Mouse (Mus musculus): Measurements from ENCODE around the gene Inppl1.
A peak's percentile ranks its signal among the peaks of the same experiment; 100 is the strongest.

Gene Inppl1

GRCm38 (mm10) chr7:101844186-101844585, 6.2 kb upstream of the Inppl1 start:
- no peak for DNase-seq (ENCODE audit: low spot score)

DNA sequence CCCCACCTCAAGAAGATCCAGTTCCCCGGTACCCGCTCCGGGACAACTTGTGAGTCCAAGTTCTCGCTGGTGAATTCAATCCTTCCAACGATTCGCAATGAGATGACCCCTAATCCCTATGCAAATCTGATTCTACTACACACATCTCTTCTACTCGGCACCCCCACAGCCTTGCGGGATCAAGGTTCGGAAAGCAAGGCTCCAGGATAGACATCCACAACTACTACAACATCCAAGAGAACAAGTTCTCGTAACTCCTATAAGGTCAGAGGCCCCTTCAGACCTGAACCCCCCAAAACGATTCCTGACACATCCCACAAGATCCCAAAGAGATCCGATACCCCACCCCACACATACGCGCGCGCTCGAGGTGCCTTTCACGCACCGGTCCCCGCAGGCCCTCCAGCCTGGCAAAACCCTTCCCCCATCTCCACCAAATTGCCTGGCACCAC, 849 bp downstream of the Inppl1 start:
- no peak for DNase-seq (ENCODE audit: low spot score)

DNA sequence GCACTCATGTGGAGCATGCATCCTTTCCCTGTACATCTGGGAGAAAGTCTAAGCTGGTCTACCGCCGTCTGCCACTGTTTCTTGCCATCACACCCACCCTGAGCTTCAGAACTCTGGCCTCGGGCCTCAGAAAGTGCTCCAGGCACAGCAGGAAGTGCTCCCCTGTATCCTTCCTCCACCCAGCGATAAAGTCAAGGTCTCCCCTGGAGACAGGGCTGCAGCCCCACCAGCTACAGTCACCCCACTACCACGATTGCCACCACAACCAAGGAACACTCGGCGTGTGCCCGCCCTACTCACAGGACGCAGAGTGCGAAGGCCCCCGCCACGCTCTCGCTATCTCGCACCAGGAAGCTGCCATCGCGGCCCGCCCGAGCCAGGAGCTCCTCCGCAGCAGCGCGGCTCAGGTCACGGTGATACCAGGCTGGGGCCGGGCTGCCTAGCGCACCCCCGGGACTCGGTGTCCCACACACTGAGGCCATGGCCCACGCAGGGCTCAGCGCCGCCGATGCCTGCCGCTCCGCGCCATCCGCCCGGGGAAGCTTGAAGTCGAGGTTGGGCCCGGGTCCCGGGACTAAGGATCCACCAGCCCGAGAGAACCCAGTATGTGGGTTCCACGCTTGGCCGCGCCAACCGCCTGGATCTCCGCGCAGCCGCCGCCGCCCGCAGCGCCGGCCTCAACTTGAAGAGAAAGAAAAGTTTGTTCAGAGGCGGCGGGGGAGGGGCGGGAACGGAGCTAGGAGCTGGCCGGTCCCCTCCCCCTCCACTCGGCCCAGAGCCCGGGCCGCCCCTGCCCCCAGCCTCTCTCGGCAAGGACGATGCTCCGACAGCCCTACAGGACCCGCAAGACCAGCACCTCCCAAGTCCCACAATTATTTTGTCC, 1.5 kb downstream of the Inppl1 start:
- peak; percentile 50 for DNase-seq (ENCODE audit: low spot score)

DNA sequence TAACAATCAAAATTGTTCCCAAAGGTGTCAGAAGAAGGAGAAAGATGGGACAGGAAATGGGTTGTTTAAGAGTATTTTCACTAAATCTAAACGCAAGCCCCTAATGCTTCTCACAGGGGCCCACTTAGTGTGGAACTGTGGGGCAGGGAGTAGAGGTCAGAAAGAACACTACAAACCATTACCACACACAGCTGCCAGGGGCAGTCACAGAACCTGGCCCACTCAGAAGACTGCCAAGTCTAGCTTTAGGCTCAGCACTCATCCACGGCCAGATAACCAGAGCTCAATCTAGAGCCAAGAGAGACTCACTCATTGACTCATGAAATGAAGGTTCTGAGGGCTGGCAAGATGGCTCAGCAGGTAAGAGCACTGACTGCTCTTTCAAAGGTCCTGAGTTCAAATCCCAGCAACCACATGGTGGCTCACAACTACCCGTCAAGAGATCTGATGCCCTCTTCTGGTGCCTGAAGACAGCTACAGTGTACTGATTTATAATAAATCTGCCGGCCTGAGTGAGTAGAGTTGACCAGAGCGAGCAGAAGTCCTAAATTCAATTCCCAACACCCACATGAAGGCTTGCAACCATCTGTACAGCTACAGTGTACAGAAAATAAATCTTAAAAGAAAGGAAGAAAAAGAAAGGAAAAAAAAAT, 2.4 kb downstream of the Inppl1 start:
- DNase-seq (ENCODE audit: low spot score): no peak

GRCm38 (mm10) chr7:101834903-101835302, 3.1 kb downstream of the Inppl1 start:
- DNase-seq (ENCODE audit: low spot score): no peak

DNA sequence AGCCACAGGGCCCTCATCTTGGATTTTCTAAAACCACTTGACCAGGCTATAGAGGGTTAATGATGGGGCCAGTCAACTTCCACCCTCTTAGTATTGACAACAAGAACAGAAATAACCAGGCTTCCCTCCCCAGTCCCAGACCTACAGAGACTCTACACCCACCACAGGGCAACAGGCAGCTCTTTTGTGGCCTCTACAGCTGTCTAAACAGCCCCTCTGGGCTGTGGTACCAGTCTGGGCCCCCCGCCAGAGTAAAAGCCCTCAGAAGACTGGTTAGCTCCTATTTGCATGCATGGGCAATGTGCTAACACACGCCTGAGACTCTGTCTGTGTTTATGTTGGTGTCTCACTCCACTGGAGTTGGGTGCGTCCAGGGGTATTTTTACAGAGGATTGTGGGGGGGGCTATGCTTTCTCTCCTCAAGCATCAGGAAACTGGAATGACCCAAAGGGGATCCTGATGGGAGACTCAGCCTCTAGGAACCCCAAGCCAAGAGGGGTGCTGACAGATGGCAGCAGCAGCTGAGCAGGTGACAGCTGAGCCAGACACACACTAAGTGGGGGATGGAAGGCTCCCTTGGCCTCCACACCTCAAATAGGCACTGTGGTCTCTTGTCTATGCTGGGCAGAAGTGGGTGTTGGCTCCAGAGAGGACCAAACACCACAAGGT, 4.0 kb downstream of the Inppl1 start:
- no peak for DNase-seq (ENCODE audit: low spot score)

DNA sequence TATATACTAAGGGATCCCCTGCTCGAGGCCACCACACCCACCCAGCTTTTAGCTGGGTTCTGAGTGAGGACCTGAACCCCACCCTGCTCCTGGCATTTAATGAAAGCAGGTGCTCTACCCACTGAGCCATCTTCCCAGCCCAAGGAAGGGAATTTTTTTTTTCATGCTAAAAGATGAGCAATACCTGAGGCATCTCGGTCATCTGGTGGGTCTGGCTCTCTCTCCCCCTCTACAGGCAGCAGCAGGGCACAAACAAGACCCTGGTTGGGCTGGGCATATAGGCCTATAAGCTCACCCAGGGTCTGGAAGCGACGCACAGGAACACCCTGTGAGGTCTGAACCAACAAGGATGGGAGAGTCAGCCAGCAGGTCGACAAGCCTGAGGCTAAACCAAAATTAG, 4.7 kb downstream of the Inppl1 start:
- DNase-seq (ENCODE audit: low spot score): no peak

DNA sequence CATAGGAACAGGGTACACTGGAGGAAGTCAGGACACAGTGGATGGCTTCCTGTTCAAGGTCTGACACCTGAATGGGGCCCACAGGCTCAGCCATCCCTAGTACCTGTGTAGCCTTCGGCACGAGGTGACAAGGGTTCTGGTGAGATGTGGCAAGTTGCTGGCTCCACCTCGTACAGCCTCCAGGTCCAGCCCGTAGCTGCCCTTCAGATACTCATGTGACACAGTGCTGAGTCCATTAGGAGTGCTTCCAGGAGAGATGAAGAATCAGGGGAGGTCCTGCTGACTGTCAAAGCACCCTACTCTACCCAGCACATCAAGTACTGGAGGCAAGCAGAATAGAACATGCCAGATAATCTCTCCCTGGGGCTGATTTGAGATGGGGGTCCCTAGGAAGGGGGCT, 5.7 kb downstream of the Inppl1 start:
- DNase-seq (ENCODE audit: low spot score): no peak

DNA sequence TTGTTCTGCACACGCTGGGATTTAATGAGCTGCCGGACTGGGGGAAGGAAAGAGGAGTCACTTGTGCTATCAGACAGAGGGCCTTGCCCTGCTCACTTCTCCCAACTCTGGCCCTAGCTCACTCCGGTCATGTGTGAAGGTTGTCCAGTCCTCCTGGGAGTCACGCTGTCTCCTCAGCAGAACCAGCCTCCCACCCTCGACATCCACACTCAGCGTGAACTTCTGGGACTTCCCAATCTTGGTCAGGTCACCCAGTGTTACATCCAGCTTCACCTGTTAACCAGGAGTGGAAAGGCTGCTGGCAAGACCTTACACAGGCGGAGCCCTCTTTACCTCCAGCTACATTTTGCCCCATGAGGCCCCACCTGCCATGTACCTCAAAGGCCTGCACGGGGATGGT, 6.6 kb downstream of the Inppl1 start:
- no peak for DNase-seq (ENCODE audit: low spot score)

GRCm38 (mm10) chr7:101830373-101830772, 7.7 kb downstream of the Inppl1 start:
- DNase-seq (ENCODE audit: low spot score): no peak

DNA sequence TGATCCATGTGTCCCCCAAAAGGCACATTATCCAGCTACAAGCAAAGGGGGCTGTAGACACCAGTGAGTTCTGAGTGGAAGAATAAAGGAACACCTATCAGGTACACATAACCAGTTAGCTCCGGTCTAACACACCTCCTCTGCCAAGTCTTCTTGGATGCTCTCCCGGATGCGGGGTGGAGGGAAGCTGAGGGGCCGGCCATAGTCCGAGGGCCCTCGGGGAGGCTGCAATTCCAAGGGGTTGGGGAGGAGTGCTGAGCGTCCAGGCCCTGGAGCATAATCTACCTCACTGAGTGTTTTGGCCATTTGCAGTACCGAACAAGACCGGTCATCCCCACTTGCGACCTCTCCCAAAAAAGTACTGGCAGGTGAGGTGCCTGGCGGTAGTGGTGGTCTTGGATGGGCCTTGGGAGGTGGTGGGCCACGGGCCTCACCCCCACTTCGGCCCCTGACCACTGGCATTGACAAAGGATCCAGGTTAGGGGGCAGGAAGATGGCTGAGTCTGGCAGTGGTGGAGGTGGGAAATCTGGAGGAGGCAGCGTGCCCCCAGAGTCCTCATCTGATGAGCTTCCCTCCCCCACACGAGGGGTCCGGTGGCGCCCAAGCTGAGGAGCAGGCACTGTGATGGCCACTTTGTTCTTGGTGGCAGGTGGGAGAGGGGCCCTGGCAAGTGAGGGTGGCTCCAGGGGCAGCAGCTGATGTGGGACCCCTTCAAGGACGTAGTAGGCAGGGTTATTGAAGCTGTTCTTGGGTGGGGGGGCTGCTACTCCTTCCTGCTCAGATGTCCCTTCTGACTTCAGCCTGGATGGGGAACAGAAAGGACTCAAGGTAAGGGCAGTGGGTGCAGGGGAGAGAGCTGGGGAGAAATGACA, 14.0 kb downstream of the Inppl1 start:
- DNase-seq (ENCODE audit: low spot score): no peak

DNA sequence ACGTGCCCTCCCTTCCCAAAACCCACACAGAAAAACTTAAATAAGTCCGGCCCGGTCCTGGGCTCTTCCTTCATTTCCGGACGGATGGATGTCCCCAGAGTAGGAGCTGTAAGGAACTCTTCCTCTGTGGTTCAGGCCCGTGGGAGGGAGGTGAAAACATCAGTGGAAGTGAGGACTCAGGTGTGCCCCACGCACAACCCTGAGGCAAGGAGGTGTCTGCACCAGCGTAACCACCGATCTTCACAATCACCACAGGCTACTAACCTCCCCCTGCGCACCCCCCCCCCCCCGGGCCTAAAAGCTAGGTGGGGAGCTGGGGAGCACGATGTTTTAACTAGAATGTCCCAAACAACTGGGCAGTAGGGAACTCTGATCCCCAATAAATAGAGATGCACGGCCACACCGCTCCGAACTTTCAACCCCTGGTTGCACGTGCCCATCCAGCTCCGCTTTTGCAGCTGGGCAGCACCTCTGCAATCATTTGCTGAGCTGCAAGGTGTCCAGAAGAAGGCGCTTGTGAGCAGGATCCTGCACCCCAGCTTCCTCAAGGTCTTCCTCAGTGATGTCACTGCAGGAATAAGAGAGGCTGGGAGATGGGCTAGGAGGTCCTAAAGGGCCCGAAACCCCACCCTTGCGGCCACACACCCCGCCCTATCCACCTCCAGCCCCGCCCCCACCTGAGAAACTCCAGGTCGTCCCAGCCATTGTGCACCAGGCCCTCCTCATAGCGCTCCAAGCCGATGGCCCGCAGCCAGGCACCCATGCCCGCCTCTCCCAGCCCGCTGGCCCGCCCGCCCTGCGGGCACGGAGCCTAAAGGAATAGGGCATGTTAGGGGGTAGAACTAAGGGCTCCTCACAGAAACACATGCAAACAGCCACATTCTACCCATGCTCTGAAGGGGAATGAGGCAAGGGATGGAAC, 14.9 kb downstream of the Inppl1 start:
- DNase-seq (ENCODE audit: low spot score): no peak

DNA sequence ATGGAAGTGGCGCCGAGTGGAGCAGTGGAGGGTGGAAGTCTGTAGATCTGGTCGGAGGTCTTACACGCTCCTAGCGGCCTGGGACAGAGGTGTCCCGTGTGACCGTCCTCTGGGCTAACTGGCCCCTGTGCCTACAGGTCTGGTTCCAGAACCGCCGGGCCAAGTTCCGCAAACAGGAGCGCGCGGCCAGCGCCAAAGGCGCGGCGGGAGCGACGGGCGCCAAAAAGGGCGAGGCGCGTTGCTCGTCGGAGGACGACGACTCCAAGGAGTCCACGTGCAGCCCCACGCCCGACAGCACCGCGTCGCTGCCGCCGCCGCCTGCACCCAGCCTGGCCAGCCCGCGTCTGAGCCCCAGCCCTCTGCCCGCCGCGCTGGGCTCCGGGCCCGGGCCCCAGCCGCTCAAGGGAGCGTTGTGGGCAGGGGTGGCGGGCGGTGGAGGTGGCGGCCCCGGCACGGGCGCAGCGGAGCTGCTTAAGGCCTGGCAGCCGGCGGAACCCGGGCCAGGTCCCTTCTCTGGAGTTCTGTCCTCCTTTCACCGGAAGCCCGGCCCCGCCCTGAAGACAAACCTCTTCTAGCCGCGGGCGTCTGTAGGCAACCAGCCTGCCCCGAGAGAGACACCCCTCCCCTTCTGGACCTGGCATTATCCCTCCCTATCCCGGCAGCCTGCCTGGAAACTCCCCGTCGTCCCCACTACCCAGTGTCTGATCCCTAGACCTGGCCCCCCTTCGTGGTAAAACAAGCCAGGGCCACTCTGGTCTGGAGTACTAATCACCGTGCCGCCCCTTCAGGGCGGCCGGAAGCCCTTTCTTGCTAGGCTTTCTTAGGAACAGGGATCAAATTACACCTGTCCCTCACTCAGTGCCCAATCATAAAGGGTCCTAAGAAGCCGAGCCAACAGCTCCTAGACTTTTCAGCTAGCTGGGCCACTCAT, 16.2 kb downstream of the Inppl1 start:
- DNase-seq (ENCODE audit: low spot score): peak; percentile 64

GRCm38 (mm10) chr7:101820295-101821030, 17.6 kb downstream of the Inppl1 start:
- no peak for DNase-seq (ENCODE audit: low spot score)

DNA sequence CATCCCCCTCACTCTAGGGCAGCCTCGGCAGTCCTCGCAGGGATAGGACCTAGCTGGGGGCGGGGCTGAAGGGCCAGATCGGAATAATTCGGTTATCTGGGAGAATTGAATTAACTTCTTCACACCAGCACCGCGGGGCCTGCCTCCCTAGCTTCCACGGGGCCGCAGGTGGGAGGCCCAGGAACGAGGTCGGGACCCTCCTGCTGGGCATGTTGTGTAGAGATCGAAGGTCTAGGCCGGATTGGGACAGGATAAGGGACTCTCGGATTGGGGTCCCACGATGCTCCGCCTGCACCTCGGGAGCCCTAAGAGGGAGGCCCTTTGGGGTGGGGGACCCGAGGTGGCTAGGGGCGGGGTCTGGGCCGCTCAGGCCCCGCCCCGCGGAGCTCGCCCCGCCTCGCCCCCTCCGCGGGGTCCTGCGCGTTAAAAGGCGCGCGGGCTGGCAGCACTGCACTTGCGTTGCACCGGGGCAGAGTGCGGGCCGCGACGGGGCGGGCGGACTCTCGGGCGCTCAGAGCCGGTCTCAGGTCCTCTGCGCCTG, 20.1 kb downstream of the Inppl1 start, which contains the start of gene Phox2a:
Gene Phox2a (plus strand): TSS at position 453 of the 541 bp plus-strand sequence.
- no peak for DNase-seq (ENCODE audit: low spot score)

DNA sequence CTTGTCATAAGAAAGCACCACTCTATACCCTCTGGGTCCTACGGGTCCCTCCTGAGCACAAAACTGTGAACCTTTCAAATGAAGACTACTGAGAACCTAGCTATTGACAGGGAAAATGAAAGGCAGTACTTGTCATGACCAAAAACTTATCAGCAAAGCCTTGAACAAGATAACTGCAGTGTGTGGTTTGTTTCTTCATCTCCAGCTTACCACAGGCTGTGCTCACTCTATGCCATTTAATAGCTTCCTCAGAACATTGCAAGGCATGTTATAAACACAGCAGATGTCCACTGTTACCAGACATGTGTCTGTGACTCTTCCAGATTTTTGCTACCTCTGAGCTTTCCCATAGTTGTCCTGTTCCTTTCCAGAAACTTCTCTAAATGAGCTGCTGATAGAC, 61.0 kb downstream of the Inppl1 start:
- no peak for DNase-seq (ENCODE audit: low spot score)

GRCm38 (mm10) chr7:101772687-101773086, 65.3 kb downstream of the Inppl1 start:
- DNase-seq (ENCODE audit: low spot score): no peak

Measured in ovary, adult 18-20 months (tissue).